Mouse (Mus musculus): ENCODE measurements around the gene Kdm2b. TPM values are rescaled to one million over a fixed set of nuclear protein-coding genes. Genes with fewer than 3 reads are reported as not detected.

The Kdm2b gene
- polyA plus RNA-seq, 1 experiment: 19.1 TPM

DNA sequence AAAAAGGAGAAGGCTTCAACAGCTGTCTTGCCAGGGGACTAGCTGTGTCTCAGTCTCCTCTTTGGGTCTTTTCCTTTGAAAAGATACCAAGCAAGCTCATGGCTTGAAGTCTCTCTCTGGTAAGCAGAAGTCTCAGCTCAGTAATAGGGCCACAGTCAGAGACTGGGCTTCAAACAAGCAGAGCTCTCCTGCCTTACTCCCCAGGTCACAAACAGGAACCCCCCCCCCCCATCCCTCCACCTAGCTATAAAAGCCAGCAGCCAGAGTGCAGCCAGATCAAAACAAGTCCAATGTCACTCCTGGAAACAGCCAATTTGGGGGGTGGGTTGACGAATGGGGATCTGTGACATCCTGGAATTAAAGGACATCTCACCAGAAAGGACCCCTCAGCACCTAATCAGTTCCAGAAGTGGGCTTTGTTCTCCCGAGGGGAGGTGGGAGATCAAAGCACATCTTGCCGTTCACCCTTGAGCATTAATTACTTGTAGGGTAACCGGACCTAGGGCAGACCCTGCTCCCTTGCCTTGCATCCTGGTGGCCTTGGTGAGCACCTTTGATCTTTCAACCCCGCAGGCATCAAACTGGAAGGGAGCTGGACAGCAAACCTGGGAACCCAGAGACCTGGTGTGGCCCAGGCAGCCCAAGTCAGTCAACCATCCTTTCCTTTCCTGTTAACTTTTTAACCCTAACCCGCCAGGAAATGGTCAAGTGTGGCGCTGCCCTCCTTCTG lies 71.5 kb downstream of the Kdm2b start:
- H3K36me3 ChIP-seq (replicated peaks; ENCODE audit: low read length): peaks cover 48% of the 10 kb centered on the region
- TF ChIP-seq GATA1 (IDR thresholded peaks at IDR 0.05; ENCODE audit: borderline replicate concordance, low read length) (no peak), FLI1 (IDR thresholded peaks at IDR 0.05; ENCODE audit: low read length) (no peak)
- H3K27me3 ChIP-seq (replicated peaks): no peaks in the 10 kb centered on the region
- H3K9me3 ChIP-seq: no peaks in the 10 kb centered on the region
- peaks cover 22% of the 10 kb centered on the region for H3K4me1 ChIP-seq
- H3K4me3 ChIP-seq (replicated peaks): no peak overlapping the region

- Histone ChIP-seq H3K27me3 (replicated peaks) (no peaks in the 10 kb centered on the region), H3K9me3 (no peaks in the 10 kb centered on the region), H3K36me3 (replicated peaks; ENCODE audit: low read length) (peaks cover 46% of the 10 kb centered on the region), H3K4me3 (replicated peaks) (no peak overlapping the region), H3K4me1 (peaks cover 22% of the 10 kb centered on the region)
- TF ChIP-seq GATA1 (IDR thresholded peaks at IDR 0.05; ENCODE audit: borderline replicate concordance, low read length): no peak
- TF ChIP-seq FLI1 (IDR thresholded peaks at IDR 0.05; ENCODE audit: low read length): no peak
Observed at GRCm38 (mm10) chr5:122916147-122916546, 73.5 kb downstream of the Kdm2b start.

- TF ChIP-seq GATA1 (IDR thresholded peaks at IDR 0.05; ENCODE audit: borderline replicate concordance, low read length): no peak
- TF ChIP-seq FLI1 (IDR thresholded peaks at IDR 0.05; ENCODE audit: low read length): no peak
- Histone ChIP-seq H3K4me1 (peaks cover 15% of the 10 kb centered on the region), H3K27me3 (replicated peaks) (no peaks in the 10 kb centered on the region), H3K36me3 (replicated peaks; ENCODE audit: low read length) (peaks cover 32% of the 10 kb centered on the region), H3K9me3 (no peaks in the 10 kb centered on the region), H3K4me3 (replicated peaks) (no peak overlapping the region)
Observed at GRCm38 (mm10) chr5:122912863-122913262, 76.8 kb downstream of the Kdm2b start.

- H3K27me3 ChIP-seq (replicated peaks): no peaks in the 10 kb centered on the region
- no peak overlapping the region for H3K4me3 ChIP-seq (replicated peaks)
- H3K4me1 ChIP-seq: peaks cover 7% of the 10 kb centered on the region
- TF ChIP-seq GATA1 (IDR thresholded peaks at IDR 0.05; ENCODE audit: borderline replicate concordance, low read length) (no peak), FLI1 (IDR thresholded peaks at IDR 0.05; ENCODE audit: low read length) (no peak)
- peaks cover 32% of the 10 kb centered on the region for H3K36me3 ChIP-seq (replicated peaks; ENCODE audit: low read length)
- no peaks in the 10 kb centered on the region for H3K9me3 ChIP-seq
Observed at GRCm38 (mm10) chr5:122909481-122909880, 80.1 kb downstream of the Kdm2b start.

DNA sequence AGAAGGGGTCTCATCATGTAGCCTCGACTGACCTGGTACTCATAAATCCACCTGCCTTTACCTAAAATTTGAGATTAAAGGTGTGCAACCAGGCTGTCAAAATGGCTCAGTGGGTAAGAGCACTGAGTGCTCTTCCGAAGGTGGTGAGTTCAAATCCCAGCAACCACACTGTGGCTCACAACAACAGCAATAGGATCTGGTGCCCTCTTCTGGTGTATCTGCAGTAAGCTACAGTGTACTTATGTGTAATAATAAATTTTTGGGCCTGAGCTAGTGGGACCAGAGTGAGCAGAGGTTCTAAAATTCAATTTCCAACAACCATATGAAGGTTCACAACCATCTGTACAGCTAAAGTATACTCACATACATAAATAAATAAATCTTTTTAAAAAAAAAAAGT lies 81.6 kb downstream of the Kdm2b start:
- Histone ChIP-seq H3K9me3 (no peaks in the 10 kb centered on the region), H3K27me3 (replicated peaks) (no peaks in the 10 kb centered on the region), H3K36me3 (replicated peaks; ENCODE audit: low read length) (peaks cover 21% of the 10 kb centered on the region), H3K4me3 (replicated peaks) (no peak overlapping the region), H3K4me1 (peaks cover 21% of the 10 kb centered on the region)
- TF ChIP-seq GATA1 (IDR thresholded peaks at IDR 0.05; ENCODE audit: borderline replicate concordance, low read length) (no peak), FLI1 (IDR thresholded peaks at IDR 0.05; ENCODE audit: low read length) (no peak)

DNA sequence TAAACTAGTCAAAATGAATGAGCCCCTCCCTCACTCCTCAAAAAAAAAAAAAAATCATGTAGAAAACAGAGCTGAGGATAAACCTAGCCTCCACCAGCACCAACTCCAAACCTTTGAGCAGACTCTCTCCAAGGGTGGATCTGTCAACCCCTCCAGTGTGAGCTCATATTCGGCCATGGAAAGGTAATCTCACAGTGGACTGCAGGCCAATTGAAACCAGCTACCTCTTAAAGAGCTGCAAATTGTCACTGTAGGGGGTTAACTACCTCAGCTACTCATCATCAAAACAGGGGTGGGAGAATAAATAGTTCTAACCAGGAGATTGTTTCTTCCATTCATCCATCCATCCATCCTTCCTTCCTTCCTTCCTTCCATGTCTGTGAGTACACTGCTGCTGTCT lies 82.4 kb downstream of the Kdm2b start:
- H3K4me1 ChIP-seq: peaks cover 30% of the 10 kb centered on the region

DNA sequence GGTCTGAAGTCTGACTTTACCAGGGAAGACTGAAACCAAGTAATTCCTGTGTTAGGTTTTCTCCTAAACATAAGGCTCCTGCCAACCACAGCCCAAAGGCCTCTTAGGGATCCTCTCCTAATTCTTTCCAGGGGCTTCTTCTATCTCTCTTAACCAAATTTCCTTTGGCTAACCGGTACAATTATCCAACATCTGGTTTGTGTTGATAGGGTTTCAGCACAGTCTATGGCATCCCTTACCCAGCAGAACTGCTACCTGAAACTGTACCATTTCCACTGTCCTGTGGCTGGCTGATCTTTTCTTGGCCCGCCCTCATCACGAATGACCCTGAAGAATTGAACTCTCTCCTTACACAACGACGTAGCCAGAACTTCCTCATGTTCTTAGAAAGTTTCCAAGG lies 86.5 kb downstream of the Kdm2b start:
- H3K36me3 ChIP-seq (replicated peaks; ENCODE audit: low read length): peaks cover 11% of the 10 kb centered on the region
- TF ChIP-seq FLI1 (IDR thresholded peaks at IDR 0.05; ENCODE audit: low read length): no peak
- no peak for TF ChIP-seq GATA1 (IDR thresholded peaks at IDR 0.05; ENCODE audit: borderline replicate concordance, low read length)
- no peak overlapping the region for H3K4me3 ChIP-seq (replicated peaks)
- peaks cover 61% of the 10 kb centered on the region for H3K4me1 ChIP-seq
- H3K27me3 ChIP-seq (replicated peaks): no peaks in the 10 kb centered on the region
- no peaks in the 10 kb centered on the region for H3K9me3 ChIP-seq

More for the DNA sequence above, 82.4 kb downstream of the Kdm2b start:
- peaks cover 15% of the 10 kb centered on the region for H3K36me3 ChIP-seq (replicated peaks; ENCODE audit: low read length)
- TF ChIP-seq FLI1 (IDR thresholded peaks at IDR 0.05; ENCODE audit: low read length) (no peak), GATA1 (IDR thresholded peaks at IDR 0.05; ENCODE audit: borderline replicate concordance, low read length) (no peak)
- H3K4me3 ChIP-seq (replicated peaks): no peak overlapping the region
- H3K27me3 ChIP-seq (replicated peaks): no peaks in the 10 kb centered on the region
- no peaks in the 10 kb centered on the region for H3K9me3 ChIP-seq

- H3K27me3 ChIP-seq (replicated peaks): no peaks in the 10 kb centered on the region
- H3K36me3 ChIP-seq (replicated peaks; ENCODE audit: low read length): peaks cover 9% of the 10 kb centered on the region
- H3K9me3 ChIP-seq: no peaks in the 10 kb centered on the region
- peaks cover 70% of the 10 kb centered on the region for H3K4me1 ChIP-seq
- H3K4me3 ChIP-seq (replicated peaks): peak overlapping the region; percentile 28
- no peak for TF ChIP-seq GATA1 (IDR thresholded peaks at IDR 0.05; ENCODE audit: borderline replicate concordance, low read length)
- TF ChIP-seq FLI1 (IDR thresholded peaks at IDR 0.05; ENCODE audit: low read length): no peak
Observed at GRCm38 (mm10) chr5:122902228-122902627, 87.4 kb downstream of the Kdm2b start.

DNA sequence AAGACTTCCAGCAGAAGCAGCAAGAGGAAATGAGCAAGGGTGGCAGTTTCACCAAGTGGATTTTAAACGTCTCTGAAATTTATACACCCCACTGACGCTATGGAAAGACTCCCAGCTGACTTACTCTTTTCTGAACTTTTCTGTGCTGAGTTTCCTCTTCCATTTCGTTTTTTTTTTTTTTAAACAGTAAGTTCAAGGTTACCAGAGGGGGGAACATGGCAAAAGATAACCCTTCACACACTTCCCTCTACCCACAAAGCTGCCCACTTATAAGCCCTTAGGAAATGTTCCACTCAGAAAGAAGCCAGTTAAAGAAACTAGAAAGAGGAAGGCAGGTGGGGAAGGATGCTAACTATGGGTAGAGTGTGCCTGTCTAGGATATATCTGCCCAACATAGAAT lies 88.0 kb downstream of the Kdm2b start:
- H3K9me3 ChIP-seq: no peaks in the 10 kb centered on the region
- peaks cover 73% of the 10 kb centered on the region for H3K4me1 ChIP-seq
- TF ChIP-seq GATA1 (IDR thresholded peaks at IDR 0.05; ENCODE audit: borderline replicate concordance, low read length): no peak
- TF ChIP-seq FLI1 (IDR thresholded peaks at IDR 0.05; ENCODE audit: low read length): no peak
- no peaks in the 10 kb centered on the region for H3K27me3 ChIP-seq (replicated peaks)
- H3K4me3 ChIP-seq (replicated peaks): no peak overlapping the region
- peaks cover 3% of the 10 kb centered on the region for H3K36me3 ChIP-seq (replicated peaks; ENCODE audit: low read length)

GRCm38 (mm10) chr5:122901179-122901578 lies 88.4 kb downstream of the Kdm2b start:
- H3K36me3 ChIP-seq (replicated peaks; ENCODE audit: low read length): peaks cover 2% of the 10 kb centered on the region

More at GRCm38 (mm10) chr5:122901179-122901578, 88.4 kb downstream of the Kdm2b start:
- no peak for TF ChIP-seq GATA1 (IDR thresholded peaks at IDR 0.05; ENCODE audit: borderline replicate concordance, low read length)
- TF ChIP-seq FLI1 (IDR thresholded peaks at IDR 0.05; ENCODE audit: low read length): no peak
- Histone ChIP-seq H3K27me3 (replicated peaks) (no peaks in the 10 kb centered on the region), H3K4me3 (replicated peaks) (peak overlapping the region; percentile 68), H3K4me1 (peaks cover 77% of the 10 kb centered on the region), H3K9me3 (no peaks in the 10 kb centered on the region)

All from megakaryocyte, embryonic 14.5 days (primary cell).